Mouse (Mus musculus): ENCODE measurements around the gene Shroom3.

Gene Shroom3

DNA sequence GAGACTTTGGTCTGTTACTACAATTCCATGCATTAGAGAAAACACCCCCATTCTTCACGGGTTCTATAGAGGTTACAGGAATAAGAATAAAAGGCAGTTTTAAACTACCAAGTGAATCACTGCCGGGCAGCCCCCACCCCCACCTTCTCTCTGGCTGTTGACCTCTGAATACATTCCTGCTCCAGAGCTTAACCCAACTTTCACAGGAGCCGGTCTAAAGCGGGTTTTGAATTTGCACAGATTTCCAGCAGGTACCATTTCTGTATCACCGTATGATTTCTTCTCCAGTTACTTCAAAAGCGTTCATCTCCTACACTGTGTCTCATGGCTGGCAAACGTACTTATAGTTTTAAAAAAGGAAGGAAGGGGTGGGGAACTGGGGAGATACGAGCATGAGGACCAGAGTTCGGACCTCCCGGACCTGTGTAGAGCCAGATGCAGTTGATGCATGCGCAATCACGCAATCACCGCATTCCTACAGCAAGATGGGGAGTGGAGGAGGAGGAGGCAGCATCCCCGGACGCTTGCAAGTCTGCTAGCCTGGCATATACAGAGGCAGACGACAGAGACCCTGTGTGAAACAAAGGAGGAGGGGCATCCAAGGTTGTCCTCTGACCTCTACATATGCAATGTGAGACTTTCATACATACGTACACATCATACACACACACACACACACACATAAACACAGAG is 15.7 kb downstream of the Shroom3 start:
- no peak for DNase-seq (ENCODE audit: low spot score)

DNA sequence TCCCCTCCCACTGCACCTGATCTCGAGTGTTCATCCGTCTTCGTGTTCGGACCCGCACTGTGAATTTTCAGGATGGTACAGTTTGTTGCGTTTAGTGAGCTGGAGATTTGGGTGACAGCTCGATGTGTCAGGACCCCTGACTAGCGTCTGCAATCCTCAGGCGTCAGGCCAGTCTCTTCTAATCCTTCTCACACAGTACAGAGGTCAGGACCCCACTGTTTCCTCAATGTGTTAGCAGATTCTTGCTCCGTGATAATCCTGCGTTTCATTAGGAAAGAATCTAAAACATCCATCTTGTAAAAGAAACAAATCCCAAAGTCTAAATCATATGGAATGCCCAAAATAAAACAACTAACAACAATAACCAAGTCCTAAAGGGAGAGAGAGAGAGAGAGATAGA is 18.5 kb downstream of the Shroom3 start:
- DNase-seq (ENCODE audit: low spot score): no peak

DNA sequence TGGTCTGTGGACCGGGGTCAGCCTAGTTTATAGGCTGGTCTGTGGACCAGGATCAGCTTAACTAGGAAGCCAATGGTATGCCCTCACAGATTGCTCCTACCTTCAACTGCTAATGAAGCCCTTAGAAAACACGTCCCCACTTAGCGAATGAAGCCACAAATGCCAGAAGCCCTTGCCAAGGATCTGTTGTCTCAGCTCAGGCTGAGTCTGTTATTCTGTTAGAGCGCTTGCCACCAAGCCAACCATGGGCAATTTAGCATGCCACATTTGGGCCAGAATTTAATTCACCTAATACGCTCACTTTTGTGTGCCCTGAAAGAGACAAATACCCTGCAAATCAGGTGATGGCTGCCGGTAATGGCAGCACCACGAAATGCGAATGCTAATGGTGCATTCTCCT is 20.4 kb downstream of the Shroom3 start:
- no peak for DNase-seq (ENCODE audit: low spot score)

DNA sequence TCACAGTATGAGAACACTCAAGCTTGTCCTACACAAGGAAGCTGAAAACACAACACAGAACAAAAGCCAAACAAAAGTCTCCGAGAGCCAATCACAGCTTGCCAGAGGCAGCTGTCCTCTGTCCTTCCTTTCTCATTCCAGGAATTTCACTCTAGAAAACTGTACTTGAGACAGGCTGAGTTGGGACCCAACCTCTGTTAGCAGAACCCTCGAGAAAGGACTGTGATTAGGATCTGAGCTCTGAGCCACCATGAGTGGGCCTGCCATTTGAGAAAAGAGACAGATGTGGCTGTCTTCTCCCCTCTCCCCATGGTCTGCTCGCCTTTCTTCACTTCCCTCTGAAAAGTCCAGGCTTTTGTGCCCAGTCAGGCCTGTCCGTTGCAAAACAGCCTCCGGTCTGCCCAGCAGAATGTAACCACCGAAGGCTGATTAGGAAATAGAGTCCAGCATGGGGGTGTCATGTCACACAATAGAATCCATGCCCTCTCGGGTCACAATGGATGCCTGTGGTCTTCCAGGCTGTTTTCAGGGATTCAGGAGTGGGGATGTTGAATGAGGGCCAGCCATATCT is 24.8 kb downstream of the Shroom3 start:
- DNase-seq (ENCODE audit: low spot score): no peak

DNA sequence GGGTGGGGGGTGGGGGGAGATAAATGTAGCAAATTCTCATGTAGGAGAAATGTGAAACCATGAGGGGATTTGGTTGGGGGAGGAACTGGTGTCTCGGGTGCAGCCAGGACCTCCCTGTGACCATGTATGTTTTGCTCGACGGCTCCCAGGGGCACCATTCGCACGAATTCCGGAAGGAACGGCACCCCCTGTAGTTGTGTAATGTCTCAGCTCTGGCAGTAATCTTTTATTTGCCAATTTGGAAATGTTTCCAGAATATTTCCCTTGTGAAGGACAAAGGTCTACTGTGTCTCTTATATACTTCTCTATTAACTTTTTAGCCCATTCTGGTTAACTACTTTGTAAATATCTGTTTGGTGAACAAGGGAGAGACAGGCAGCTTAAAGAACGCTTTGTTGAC is 27.5 kb downstream of the Shroom3 start:
- DNase-seq (ENCODE audit: low spot score): no peak

DNA sequence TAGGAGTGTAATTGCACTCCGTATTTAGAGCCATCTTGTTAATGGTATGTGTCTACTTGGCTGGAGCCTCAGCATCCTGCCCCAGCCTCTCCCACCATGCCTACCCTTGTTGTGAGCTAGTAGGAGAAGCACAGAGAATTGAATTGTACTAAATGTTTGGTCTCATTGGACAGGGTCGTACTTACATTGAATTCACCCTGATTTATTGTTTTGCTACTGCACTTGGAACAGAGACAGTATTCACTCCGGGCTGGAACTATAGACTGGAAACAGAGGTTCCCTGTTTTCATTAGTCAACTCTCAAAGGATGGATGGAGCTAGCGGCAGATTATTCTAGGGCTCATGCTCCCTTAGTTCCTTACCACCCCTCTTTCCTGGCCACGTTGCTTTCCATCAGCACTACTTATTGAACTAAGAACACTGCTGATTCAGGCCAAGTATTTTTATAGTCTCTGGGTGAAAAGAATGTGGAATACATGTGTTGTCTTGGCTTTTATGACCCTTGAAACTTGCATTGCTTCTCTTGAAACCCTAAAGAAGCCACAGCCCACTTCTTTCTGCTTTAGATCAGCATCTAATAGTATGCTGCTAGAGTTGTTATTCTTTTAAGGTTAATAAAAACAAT is 28.5 kb downstream of the Shroom3 start:
- no peak for DNase-seq (ENCODE audit: low spot score)

DNA sequence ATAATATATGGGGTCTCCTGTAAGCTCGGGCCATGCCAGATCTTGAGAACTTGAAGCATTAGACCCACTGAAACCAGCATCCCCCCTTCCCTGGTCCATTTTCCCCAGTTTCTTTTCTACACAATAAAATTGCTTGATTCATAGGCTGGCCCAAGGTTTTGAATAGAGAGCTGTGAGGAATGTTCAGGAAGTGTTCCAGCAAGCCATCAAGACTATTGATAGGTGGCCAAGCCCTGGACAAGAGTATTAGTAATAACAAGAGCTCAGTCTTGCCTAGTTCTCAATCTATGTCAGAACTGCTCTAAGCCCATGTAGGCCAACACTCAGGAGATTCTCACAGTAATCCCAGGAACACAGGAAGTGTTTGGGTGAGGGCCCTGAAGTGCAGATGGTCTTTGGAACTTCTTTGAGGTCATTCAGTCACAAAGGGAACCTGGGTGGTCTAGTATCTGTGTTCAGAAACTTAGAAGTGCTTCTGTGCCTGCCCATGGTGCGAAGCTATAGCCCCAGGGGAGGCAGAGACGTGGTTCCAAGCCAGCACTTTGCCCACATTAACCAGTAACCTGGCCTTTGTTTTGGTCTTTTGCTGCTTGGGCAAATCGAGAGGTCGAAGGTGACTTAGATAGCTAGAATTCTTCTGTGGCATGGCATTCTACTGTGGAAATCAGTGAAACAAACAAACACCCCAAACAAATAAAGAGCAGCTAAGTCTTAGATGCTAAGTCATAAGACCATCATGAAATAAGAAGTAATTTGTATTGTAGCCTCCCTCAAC is 29.6 kb downstream of the Shroom3 start:
- no peak for DNase-seq (ENCODE audit: low spot score)

DNA sequence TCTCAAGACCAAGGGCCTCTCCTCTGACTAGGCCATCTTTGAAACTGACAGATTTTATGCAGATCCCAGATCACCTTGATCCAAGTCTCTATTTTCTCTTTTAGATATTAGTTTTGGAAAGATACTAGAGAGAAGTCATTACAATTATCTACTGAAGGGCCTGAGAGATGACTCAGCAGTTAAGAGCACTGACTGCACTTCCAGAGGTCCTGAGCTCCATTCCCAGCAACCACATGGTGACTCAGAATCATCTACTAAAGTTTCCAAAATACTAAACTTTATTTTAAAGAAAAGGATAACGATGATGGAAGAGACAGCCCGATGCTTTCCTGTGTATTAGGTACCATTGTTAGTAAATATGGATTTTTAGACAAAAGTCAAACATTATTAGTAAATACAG is 31.7 kb downstream of the Shroom3 start:
- no peak for DNase-seq (ENCODE audit: low spot score)

DNA sequence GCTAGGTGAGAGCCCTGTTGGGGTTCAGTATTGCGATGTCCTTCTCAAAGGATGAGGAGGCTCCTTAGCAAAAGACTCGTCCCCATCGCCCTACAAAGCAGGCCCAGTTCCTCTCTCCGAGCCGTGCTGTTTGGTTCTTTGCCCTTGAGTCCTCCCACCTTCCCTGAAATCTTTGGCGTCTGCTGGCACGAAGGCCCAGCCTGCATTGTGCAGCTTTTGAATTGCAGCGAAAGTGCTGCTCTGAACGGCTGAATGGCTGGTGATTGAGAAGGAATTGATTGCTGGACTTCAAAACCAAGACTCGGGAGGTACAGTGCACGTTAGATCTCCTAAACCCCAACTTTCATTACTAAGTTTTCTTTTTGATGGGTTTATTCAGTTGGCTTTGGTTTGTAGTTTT is 32.1 kb downstream of the Shroom3 start:
- no peak for DNase-seq (ENCODE audit: low spot score)

DNA sequence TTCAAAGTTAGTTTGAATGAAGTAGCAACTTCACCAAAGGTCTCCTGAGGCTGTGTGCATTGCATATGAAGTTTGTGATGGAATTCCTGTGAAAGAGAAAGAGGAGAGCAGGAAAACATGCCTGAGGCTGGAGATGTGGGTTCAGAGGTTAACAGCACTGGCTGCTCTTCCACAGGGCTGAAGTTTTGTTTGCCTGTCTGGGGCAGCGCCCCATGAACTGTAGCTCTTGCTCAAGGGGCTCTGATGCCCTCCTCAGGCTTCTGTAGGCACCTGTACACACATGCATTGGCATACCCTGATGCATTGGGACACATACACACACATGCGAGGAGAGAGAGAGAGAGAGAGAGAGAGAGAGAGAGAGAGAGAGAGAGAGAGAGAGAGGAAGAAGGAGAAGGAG is 32.7 kb downstream of the Shroom3 start:
- no peak for DNase-seq (ENCODE audit: low spot score)

DNA sequence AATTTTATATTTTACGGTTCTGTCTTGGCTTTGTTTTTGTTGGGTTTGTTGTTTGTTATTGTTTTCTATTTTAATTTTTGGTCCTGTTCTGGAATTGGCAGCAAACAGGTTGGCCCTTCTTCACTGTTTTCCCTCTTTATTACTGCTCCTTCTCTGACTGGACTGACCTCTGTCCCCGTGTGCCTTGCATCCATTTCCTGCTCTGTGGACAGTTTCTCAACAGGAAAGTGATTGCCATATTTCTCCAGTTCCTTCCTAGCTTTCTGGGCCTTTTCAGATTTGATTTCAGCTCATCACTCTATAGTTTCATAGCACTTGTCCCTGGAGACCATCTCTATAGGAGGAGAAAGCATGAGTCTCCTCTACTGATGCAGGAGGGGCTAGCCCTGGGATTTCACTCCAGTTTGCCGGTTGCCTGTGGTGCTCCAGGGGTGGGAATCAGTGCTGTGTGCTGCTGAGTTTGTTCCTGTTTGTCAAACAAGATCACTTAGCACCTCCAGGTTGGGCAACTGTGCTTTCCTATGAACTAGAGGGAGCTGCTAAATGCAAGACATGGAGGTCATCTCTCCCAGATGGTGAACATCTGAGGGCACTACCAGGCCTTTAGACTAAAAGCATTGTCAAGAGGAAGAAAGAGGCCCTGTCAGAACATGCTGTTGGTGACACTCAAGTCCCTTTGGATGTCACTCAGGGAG is 34.6 kb downstream of the Shroom3 start:
- DNase-seq (ENCODE audit: low spot score): no peak

DNA sequence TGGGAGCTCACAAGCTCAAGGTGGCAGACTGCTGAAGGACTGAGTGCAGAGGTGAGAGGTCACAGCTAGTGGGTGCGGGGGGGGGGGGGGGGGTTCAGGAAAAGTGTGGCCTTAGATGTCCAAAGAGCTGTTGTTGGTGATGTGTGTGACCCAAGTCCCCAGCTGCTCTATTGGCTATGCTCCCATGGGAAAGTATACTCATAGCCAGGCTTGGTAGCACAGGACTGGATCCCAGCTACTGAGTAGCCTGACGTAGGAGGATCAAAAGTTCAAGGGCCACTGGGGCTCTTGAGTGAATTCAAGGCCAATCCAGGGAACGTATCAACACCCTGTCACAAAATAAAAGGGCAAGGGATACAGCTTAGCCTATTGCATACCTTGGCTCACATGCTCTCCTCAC is 35.6 kb downstream of the Shroom3 start:
- DNase-seq (ENCODE audit: low spot score): no peak

DNA sequence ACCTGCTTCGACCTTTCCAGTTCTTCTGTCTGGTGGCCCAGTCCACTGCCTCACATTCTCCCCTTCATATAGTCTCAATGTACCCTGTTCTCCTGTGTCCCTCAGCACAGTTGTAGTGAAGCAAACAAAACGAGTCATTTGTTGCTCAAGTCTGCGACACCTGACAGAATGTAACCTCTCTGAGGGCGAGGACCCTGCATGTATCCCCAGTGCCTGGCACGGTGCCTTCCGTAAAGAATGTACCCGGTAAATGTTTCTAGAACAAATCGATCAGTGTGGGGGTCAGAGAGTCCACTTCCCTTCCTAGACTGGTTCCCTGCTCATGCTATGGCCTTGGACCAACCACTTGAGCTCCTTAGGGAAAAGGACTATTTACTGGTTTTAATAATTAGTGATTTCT is 38.4 kb downstream of the Shroom3 start:
- no peak for DNase-seq (ENCODE audit: low spot score)

DNA sequence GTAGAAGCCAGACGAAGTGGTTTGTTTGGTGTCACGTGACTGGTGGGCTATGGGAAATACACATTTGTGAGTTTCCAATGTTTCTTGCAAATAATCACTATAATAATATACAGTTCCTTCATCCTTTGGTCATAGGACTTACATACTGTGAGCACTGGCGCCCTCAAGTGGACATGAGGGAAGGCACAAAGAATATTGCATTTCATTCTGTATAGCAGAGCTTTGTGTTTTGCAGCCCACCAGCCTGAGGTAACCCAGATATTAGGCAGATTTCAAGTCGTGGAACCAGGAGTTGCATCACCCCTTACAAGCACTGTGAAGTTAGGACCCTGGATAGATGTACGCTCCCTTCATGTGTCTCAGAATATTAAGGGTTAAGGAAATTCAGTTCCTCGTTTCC is 42.7 kb downstream of the Shroom3 start:
- DNase-seq (ENCODE audit: low spot score): peak; percentile 22

DNA sequence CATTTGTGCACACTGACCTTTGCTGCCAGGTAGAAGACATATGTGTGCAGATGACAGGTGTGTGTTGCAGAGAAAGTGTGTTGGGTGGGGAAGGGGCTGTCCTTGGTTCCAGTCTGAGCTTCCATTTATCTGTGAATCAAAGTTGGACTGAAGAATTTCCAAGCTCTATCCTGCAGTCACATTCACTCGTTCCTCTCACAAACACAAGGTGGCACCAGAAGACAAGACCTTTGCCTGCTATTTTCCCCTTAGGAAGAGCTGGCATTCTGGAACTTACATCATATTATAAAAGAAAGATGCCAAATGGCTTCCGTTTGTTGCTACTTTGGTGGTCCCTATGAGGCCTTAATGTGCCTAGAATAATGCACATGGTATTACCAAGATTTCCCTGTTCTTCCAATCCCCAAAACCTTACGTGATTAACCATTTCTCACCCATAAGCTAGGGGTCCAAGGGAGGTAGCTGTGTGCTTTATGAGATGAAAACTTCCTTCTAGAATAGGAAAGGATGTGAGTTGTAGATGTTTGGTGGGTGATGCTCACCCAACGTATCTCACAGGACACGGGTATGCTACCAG is 45.1 kb downstream of the Shroom3 start:
- peak; percentile 47 for DNase-seq (ENCODE audit: low spot score)

DNA sequence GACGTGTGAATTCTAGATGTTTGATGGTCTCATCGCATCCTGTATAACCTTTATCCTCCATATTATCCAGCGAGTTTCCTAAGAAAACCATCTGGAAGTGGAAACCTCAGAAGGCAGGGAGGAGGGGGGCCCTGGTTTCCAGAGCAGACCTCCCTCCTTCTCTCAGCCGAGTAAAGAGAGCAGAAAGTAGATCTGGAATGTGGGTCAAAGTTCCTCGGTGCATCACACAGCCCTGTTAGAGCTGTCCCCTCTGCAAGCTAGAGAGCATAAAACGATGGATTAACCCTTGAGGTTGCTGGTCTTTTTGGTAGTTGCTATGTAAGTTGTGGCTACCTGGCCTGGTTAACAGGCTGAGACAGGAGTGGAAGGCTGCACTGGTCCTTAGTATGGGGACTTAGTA is 46.0 kb downstream of the Shroom3 start:
- no peak for DNase-seq (ENCODE audit: low spot score)

DNA sequence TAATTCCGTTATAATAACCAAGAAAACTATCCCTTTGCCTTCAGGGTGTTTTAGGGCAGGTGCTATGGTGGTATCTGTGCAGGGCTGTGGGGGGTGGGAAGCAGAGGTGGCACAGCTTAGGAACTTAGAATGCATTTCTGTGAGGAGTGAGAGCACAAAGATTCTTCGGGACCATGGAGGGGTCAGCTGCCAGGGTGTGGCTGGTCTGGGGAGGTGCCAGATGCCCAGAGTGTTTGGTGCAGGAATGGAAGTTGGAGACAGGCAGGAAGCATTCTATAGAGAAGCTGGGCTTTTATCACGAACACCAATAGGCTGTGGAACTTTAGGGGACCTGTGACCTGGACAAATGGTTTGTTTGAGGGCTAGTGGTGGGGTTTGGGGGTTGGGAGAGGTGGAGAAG is 58.6 kb downstream of the Shroom3 start:
- no peak for DNase-seq (ENCODE audit: low spot score)

DNA sequence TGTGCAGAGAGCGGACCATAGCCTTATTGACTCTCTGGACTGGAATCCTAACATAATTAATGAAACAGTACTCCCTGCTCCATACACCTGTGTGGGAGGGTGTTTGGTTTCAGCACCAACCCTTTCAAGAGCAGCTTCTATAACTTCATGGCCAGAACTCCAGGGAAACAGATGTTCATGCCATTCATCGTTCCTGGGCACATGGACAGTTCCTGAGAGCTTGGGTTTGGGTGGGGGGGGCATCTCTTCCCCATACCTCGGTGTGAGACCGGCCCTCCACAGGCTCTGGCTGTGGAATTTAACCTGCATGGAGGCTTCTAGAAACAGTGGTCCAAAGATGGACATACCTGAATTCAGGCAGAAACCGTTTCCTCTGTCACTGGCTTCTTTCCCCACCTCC is 59.5 kb downstream of the Shroom3 start:
- DNase-seq (ENCODE audit: low spot score): no peak

DNA sequence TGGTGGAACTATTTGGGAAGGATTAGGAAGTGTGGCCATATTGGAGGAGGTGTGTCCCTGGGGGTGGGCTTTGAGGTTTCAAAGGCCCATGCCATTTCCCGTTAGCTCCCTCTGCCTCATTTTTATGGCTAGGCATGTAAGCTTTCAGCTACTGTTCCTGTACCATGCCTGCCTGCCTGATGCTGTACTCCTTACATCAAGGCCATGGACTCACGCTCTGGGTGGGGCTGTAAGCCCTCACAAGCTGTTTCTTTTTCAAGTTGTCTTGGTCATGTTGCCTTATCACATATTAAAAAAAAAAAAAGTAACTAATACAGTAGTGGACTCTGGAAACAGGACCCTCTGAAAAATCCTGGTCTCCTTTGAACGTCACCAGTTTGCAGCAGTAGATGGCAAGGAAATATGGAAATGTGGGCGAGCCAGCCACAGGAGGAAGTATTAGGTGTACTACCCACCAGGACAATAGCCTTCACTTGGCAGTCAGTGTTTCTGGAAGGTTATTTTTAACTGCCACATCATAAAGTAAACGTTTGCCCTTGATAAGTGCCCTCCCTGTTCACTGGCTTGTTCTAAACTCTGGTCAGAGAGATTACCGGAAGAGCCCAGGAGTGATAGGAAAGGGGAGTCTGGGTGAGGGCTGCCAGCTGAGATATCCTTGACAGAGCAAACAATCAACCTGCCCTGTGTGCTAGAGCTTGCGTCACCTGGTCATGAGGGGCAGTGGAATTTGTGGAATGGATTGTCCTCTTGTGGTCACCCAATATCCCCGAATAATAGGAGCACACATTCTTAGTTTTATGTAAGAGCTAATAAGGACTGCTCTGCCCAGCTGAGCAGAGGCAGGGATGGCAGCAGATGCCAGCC is 62.4 kb downstream of the Shroom3 start:
- DNase-seq (ENCODE audit: low spot score): no peak

DNA sequence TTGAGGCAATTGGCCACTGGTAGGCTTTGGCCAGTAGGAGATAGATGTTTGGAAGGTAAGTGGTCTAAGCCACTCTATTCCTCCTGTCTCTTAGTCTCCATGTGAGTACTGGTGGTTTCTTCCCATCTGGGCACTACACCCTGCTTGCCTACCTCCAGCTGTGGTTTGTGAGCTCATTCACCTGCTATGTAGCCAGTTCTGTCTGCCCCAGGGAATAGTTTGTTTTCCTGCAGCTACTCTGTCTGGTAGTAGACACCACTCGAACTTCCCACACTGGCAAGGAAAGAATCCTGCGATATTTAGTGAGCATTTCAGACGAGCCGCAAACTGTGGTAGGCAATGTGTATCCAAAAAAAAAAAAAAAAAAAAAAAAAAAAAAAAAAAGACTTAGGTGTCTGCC is 68.3 kb downstream of the Shroom3 start:
- DNase-seq (ENCODE audit: low spot score): no peak

DNA sequence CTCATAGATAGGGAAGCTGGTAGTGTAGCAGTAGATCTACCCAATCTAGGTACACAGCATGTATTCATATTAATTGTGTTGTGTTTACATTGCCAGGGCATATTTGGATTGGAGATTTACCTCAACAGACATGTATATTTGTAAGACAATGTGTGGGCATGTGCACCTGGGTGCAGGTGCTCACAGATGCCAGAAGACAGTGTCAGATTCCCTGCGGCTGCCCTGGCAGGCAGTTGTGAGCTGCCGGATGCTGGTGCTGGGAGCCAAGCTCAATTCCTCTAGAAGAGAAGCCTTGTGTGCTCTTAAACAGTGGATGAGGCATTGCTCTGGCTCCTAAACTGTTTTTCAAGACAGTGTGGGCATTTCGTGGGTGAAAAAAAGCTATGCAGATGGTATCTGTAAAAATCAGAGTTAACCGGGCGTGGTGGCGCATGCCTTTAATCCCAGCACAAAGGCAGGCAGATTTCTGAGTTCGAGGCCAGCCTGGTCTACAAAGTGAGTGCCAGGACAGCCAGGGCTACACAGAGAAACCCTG is 72.1 kb downstream of the Shroom3 start:
- DNase-seq (ENCODE audit: low spot score): no peak

All from left cerebral cortex, adult 11 months (tissue).